Mouse (Mus musculus): ENCODE results near the gene Hmgb3. TPM values are rescaled to one million over a fixed set of nuclear protein-coding genes. Genes with fewer than 3 reads are reported as not detected.

Gene Hmgb3
- total and polyA plus RNA-seq, 3 experiments, result 26.5 to 56.2 (median 40.6) TPM

DNA sequence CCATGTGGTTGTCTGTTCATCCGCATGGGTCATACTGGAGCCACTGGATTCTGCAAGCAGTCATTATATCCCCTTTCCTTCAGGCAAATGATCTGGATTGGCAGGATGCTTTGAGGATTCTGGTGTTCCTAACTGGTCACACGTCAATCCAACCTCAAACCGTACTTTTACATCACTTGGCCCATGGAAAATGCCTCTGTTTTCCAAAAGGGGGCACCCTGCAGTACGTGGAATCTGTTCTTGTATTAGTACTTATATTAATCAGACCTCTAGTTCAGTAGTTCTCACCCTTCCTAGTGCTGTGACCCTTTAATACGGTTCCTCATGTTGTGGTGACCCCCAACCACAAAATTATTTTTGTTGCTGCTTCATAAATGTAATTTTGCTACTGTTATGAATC lies 21.6 kb upstream of the Hmgb3 start:
- H3K27ac ChIP-seq (ENCODE audit: insufficient read depth, low read depth), result no peak overlapping the region
- in situ Hi-C loops (cut with MboI; ENCODE audit: low pct_ligation_motif_present, low pct_unique_long_range_greater_than_20kb, low sequenced_read_pairs), result no loop called here
- H3K4me1 ChIP-seq (ENCODE audit: control insufficient read depth in 1 of 2, insufficient read depth in 2 of 2), result peaks cover 0 to 7% of the 10 kb centered on the region in 2 experiments; a peak in 1 of 4 replicates
- H3K4me3 ChIP-seq (replicated peaks in 1 of 3; ENCODE audit: low read depth in 2 of 3, low read length in 2 of 3, poor library complexity in 1 of 3), result no peak overlapping the region
- H3K27me3 ChIP-seq (replicated peaks), result no peaks in the 10 kb centered on the region
- H3K9me3 ChIP-seq (replicated peaks; ENCODE audit: low read length), result no peaks in the 10 kb centered on the region
- dilution Hi-C loops (cut with MboI; ENCODE audit: extremely low pct_ligation_motif_present, extremely low pct_unique_long_range_greater_than_20kb, low sequenced_read_pairs), result no loop called here
- no peaks in the 10 kb centered on the region for H3K36me3 ChIP-seq (replicated peaks in 1 of 2; ENCODE audit: control insufficient read depth in 1 of 2, insufficient read depth in 1 of 2, low read length in 1 of 2)
- no peak overlapping the region for H3K9ac ChIP-seq (ENCODE audit: insufficient read depth, low read depth)
- DNase-seq (ENCODE audit: extremely low read depth), result no peak
- no peaks in the 10 kb centered on the region for H3K79me2 ChIP-seq (replicated peaks; ENCODE audit: control insufficient read depth, extremely low read depth, insufficient read depth, poor library complexity, severe bottlenecking)
- TF ChIP-seq ETS1 (conservative IDR thresholded peaks at IDR 0.05; ENCODE audit: low read depth, low read length), result no peak
- TF ChIP-seq EP300 (IDR thresholded peaks at IDR 0.05; ENCODE audit: low read length), result no peak
- TF ChIP-seq TBP (conservative IDR thresholded peaks at IDR 0.05; ENCODE audit: low read depth, low read length), result no peak
- no peak for TF ChIP-seq ELF1 (IDR thresholded peaks at IDR 0.05; ENCODE audit: low read depth, low read length)
- no peak for TF ChIP-seq HCFC1 (IDR thresholded peaks at IDR 0.05; ENCODE audit: low read depth, low read length)
- peak; percentile 20 for TF ChIP-seq SMC3 (IDR thresholded peaks at IDR 0.05; ENCODE audit: low read depth, low read length)
- no peak for TF ChIP-seq NELFE (IDR thresholded peaks at IDR 0.05; ENCODE audit: low read depth, low read length)
- peak in 1 of 2 experiments; percentile 43; a peak in 2 of 4 replicates for TF ChIP-seq CTCF (conservative IDR thresholded peaks at IDR 0.05 in 1 of 2, IDR thresholded peaks at IDR 0.05 in 1 of 2; ENCODE audit: low read depth in 2 of 2, low read length in 2 of 2)
- no peak for TF ChIP-seq CHD1 (IDR thresholded peaks at IDR 0.05; ENCODE audit: low read depth, low read length)
- no peak for TF ChIP-seq ZC3H11A (IDR thresholded peaks at IDR 0.05; ENCODE audit: low read depth, low read length)
- no peak for TF ChIP-seq BHLHE40 (IDR thresholded peaks at IDR 0.05; ENCODE audit: low read depth, low read length)
- TF ChIP-seq MAX (IDR thresholded peaks at IDR 0.05; ENCODE audit: low read length), result no peak
- no peak overlapping the region for H3K4me2 ChIP-seq (ENCODE audit: insufficient read depth, low read depth, poor library complexity, severe bottlenecking)

DNA sequence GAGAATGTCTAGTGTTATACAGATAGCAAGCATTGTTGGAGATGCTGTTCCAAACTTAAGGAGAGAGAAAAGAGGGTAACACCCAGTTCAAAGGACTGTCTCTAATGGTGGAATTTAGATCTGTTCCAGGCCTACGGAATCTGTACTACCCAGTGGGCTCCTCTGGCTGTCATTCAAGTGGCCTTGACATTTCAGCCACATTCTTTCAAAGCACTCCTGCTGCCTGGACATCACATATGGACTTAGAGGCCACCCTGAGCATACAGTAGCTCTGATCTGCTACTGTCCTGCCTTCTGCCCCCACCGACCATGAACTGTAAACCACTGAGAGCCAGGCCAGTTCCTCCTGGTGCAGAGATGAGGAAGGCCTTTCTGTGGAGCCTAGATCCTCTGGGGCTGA lies 17.9 kb upstream of the Hmgb3 start:
- TF ChIP-seq POLR2A (IDR thresholded peaks at IDR 0.05; ENCODE audit: low read depth, low read length) (no peak), CTCF (conservative IDR thresholded peaks at IDR 0.05 in 1 of 2, IDR thresholded peaks at IDR 0.05 in 1 of 2; ENCODE audit: low read depth in 2 of 2, low read length in 2 of 2) (no peak), MEF2A (IDR thresholded peaks at IDR 0.05; ENCODE audit: borderline replicate concordance, low read depth, low read length) (no peak), JUND (conservative IDR thresholded peaks at IDR 0.05; ENCODE audit: low read depth, low read length) (no peak), SMC3 (IDR thresholded peaks at IDR 0.05; ENCODE audit: low read depth, low read length) (no peak), IRF4 (IDR thresholded peaks at IDR 0.05; ENCODE audit: low read depth, low read length) (no peak), USF1 (IDR thresholded peaks at IDR 0.05; ENCODE audit: low read depth, low read length) (no peak), NELFE (IDR thresholded peaks at IDR 0.05; ENCODE audit: low read depth, low read length) (no peak), JUN (IDR thresholded peaks at IDR 0.05; ENCODE audit: insufficient read depth, low read depth, low read length) (no peak), TBP (conservative IDR thresholded peaks at IDR 0.05; ENCODE audit: low read depth, low read length) (no peak), RCOR1 (conservative IDR thresholded peaks at IDR 0.05; ENCODE audit: low read depth, low read length) (no peak), USF2 (conservative IDR thresholded peaks at IDR 0.05; ENCODE audit: low read depth, low read length) (no peak)
- Histone ChIP-seq H3K27me3 (replicated peaks) (no peaks in the 10 kb centered on the region), H3K79me2 (replicated peaks; ENCODE audit: control insufficient read depth, extremely low read depth, insufficient read depth, poor library complexity, severe bottlenecking) (no peaks in the 10 kb centered on the region), H3K9me3 (replicated peaks; ENCODE audit: low read length) (no peaks in the 10 kb centered on the region), H3K9ac (ENCODE audit: insufficient read depth, low read depth) (no peak overlapping the region), H3K4me3 (replicated peaks in 1 of 3; ENCODE audit: low read depth in 2 of 3, low read length in 2 of 3, poor library complexity in 1 of 3) (no peak overlapping the region), H3K4me2 (ENCODE audit: insufficient read depth, low read depth, poor library complexity, severe bottlenecking) (no peak overlapping the region), H3K27ac (ENCODE audit: insufficient read depth, low read depth) (no peak overlapping the region), H3K36me3 (replicated peaks in 1 of 2; ENCODE audit: control insufficient read depth in 1 of 2, insufficient read depth in 1 of 2, low read length in 1 of 2) (no peaks in the 10 kb centered on the region), H3K4me1 (ENCODE audit: control insufficient read depth in 1 of 2, insufficient read depth in 2 of 2) (peaks cover 0 to 7% of the 10 kb centered on the region in 2 experiments; a peak in 1 of 4 replicates)
- in situ Hi-C loops (cut with MboI; ENCODE audit: low pct_ligation_motif_present, low pct_unique_long_range_greater_than_20kb, low sequenced_read_pairs), result no loop called here
- dilution Hi-C loops (cut with MboI; ENCODE audit: extremely low pct_ligation_motif_present, extremely low pct_unique_long_range_greater_than_20kb, low sequenced_read_pairs), result no loop called here
- DNase-seq (ENCODE audit: extremely low read depth), result no peak
